Mouse (Mus musculus) R1 (cell line): ENCODE results near the gene Hibadh.

Experiments
- DNase-seq: peaks from one replicate; pipeline ENCODE4 v3.0.0-alpha.2; 2018; ENCODE audit warnings: low read depth, low spot score

The Hibadh gene

GRCm38 (mm10) chr6:52567327-52568299, 72.6 kb downstream of the Hibadh start:
- DNase-seq: no peak

GRCm38 (mm10) chr6:52565210-52565609, 75.0 kb downstream of the Hibadh start:
- no peak for DNase-seq

- peak; percentile 49 for DNase-seq
These were observed 77.2 kb downstream of the Hibadh start for GRCm38 (mm10) chr6:52562994-52563393.

GRCm38 (mm10) chr6:52559041-52559440, 81.1 kb downstream of the Hibadh start:
- DNase-seq: no peak

GRCm38 (mm10) chr6:52544376-52544775, 95.8 kb downstream of the Hibadh start:
- DNase-seq: no peak

- no peak for DNase-seq
These were observed 97.7 kb downstream of the Hibadh start for GRCm38 (mm10) chr6:52542464-52542863.

- no peak for DNase-seq
These were observed 100.3 kb downstream of the Hibadh start for GRCm38 (mm10) chr6:52539911-52540310.

- peak; percentile 62 for DNase-seq
These were observed 105.0 kb downstream of the Hibadh start for GRCm38 (mm10) chr6:52535072-52535704.

GRCm38 (mm10) chr6:52532144-52532492, 108.1 kb downstream of the Hibadh start:
- no peak for DNase-seq

- DNase-seq: no peak
These were observed 108.6 kb downstream of the Hibadh start for GRCm38 (mm10) chr6:52531366-52532143.

- DNase-seq: peak; percentile 82
These were observed 109.3 kb downstream of the Hibadh start for GRCm38 (mm10) chr6:52530861-52531260.

- DNase-seq: no peak
These were observed 116.0 kb downstream of the Hibadh start for GRCm38 (mm10) chr6:52524226-52524625.

- DNase-seq: no peak
These were observed 121.5 kb downstream of the Hibadh start for GRCm38 (mm10) chr6:52518704-52519103.

- DNase-seq: no peak
These were observed 122.9 kb downstream of the Hibadh start for GRCm38 (mm10) chr6:52517272-52517671.

- no peak for DNase-seq
These were observed 126.2 kb downstream of the Hibadh start for GRCm38 (mm10) chr6:52513876-52514405.

- DNase-seq: no peak
These were observed 131.4 kb downstream of the Hibadh start for GRCm38 (mm10) chr6:52508789-52509188.

- DNase-seq: no peak
These were observed 132.2 kb downstream of the Hibadh start for GRCm38 (mm10) chr6:52507946-52508345.

- no peak for DNase-seq
These were observed 133.0 kb downstream of the Hibadh start for GRCm38 (mm10) chr6:52507171-52507570.

GRCm38 (mm10) chr6:52505777-52506755, 134.1 kb downstream of the Hibadh start:
- DNase-seq: no peak

GRCm38 (mm10) chr6:52504676-52505460, 135.3 kb downstream of the Hibadh start:
- DNase-seq: no peak
